Mouse (Mus musculus): ENCODE measurements around the gene Gpc4. TPM values are rescaled to one million over a fixed set of nuclear protein-coding genes. Genes with fewer than 3 reads are reported as not detected.
A peak's percentile ranks its signal among the peaks of the same experiment; 100 is the strongest.

Gene Gpc4
- 48.4 and 56.5 TPM in 2 replicates for total RNA-seq (2012; rRNA removed)

- Histone ChIP-seq H3K27ac (ENCODE audit: insufficient read depth, low read depth, low read length, poor library complexity, severe bottlenecking) (peak within 1 kb of the TSS; percentile 37; the same call in 1 of the 2 replicates), H3K9ac (ENCODE audit: insufficient read depth, low read depth, low read length, poor library complexity, severe bottlenecking) (peak within 1 kb of the TSS; percentile 81), H3K36me3 (ENCODE audit: control insufficient read depth, insufficient read depth, low read length, poor library complexity, severe bottlenecking) (no peaks in the 10 kb centered on the region; the same call in 1 of the 2 replicates), H3K4me3 (ENCODE audit: insufficient read depth in 1 of 2, low read depth in 1 of 2, low read length in 2 of 2, poor library complexity in 1 of 2, severe bottlenecking in 1 of 2) (peak within 1 kb of the TSS; percentile 70 to 72), H3K4me1 (ENCODE audit: control insufficient read depth in 2 of 2, insufficient read depth in 2 of 2, low read length in 2 of 2, poor library complexity in 1 of 2) (peaks cover 3 to 6% of the 10 kb centered on the region in 2 experiments; a peak in 2 of 4 replicates), H3K9me3 (ENCODE audit: control insufficient read depth, insufficient read depth, low read depth, low read length) (no peaks in the 10 kb centered on the region)
- TF ChIP-seq ZNF384 (IDR thresholded peaks at IDR 0.05; ENCODE audit: low read depth, low read length) (no peak), HCFC1 (IDR thresholded peaks at IDR 0.05; ENCODE audit: borderline replicate concordance, insufficient read depth, low read length) (no peak), ZC3H11A (IDR thresholded peaks at IDR 0.05; ENCODE audit: borderline replicate concordance, low read depth, low read length) (no peak), CHD2 (IDR thresholded peaks at IDR 0.05; ENCODE audit: low read depth, low read length) (no peak), MAFK (IDR thresholded peaks at IDR 0.05; ENCODE audit: insufficient read depth, low read depth, low read length) (no peak)
- in situ Hi-C loops (cut with MboI; ENCODE audit: low sequenced_read_pairs in 2 of 2, unreplicated experiment in 2 of 2): no loop called here
- DNase-seq (ENCODE audit: low read depth, low spot score): no peak
These were observed at the start of gene Gpc4 for GRCm38 (mm10) chrX:52164738-52165554. Gene Gpc4, minus strand, starts transcription at chrX:52165252.

GRCm38 (mm10) chrX:52212846-52213245 is 47.8 kb upstream of the Gpc4 start:
- TF ChIP-seq CHD2 (IDR thresholded peaks at IDR 0.05; ENCODE audit: low read depth, low read length) (no peak), HCFC1 (IDR thresholded peaks at IDR 0.05; ENCODE audit: borderline replicate concordance, insufficient read depth, low read length) (no peak), MAFK (IDR thresholded peaks at IDR 0.05; ENCODE audit: insufficient read depth, low read depth, low read length) (no peak), ZNF384 (IDR thresholded peaks at IDR 0.05; ENCODE audit: low read depth, low read length) (no peak), ZC3H11A (IDR thresholded peaks at IDR 0.05; ENCODE audit: borderline replicate concordance, low read depth, low read length) (no peak)
- Histone ChIP-seq H3K4me3 (ENCODE audit: insufficient read depth in 1 of 2, low read depth in 1 of 2, low read length in 2 of 2, poor library complexity in 1 of 2, severe bottlenecking in 1 of 2) (no peak overlapping the region), H3K27ac (ENCODE audit: insufficient read depth, low read depth, low read length, poor library complexity, severe bottlenecking) (no peak overlapping the region), H3K9ac (ENCODE audit: insufficient read depth, low read depth, low read length, poor library complexity, severe bottlenecking) (no peak overlapping the region), H3K36me3 (ENCODE audit: control insufficient read depth, insufficient read depth, low read length, poor library complexity, severe bottlenecking) (no peaks in the 10 kb centered on the region), H3K9me3 (ENCODE audit: control insufficient read depth, insufficient read depth, low read depth, low read length) (no peaks in the 10 kb centered on the region), H3K4me1 (ENCODE audit: control insufficient read depth in 2 of 2, insufficient read depth in 2 of 2, low read length in 2 of 2, poor library complexity in 1 of 2) (no peaks in the 10 kb centered on the region)
- no peak for DNase-seq (ENCODE audit: low read depth, low spot score)
- in situ Hi-C loops (cut with MboI; ENCODE audit: low sequenced_read_pairs in 2 of 2, unreplicated experiment in 2 of 2): no loop called here

DNA sequence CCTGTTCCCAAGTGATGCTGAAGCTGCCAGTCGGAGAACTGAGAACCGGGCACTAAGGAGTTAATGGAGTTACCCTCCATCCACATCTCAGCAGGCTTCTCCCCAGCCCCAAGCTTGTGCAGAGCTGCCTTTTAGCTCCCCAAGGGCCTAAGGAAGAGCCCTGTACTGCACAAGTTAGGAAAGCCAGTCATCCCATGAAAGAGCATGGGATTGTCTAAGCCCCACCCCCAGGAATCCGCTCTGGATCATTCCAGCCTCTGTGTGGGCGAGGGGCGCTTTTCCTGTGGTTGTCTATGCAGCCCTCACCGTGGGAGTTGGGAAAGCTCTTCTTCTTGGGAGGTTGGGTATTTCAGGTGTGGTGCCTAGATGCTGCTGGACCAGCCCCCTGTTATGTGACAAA is 34.8 kb upstream of the Gpc4 start:
- DNase-seq (ENCODE audit: low read depth, low spot score): peak; percentile 43
- H3K27ac ChIP-seq (ENCODE audit: insufficient read depth, low read depth, low read length, poor library complexity, severe bottlenecking): no peak overlapping the region
- H3K4me3 ChIP-seq (ENCODE audit: insufficient read depth in 1 of 2, low read depth in 1 of 2, low read length in 2 of 2, poor library complexity in 1 of 2, severe bottlenecking in 1 of 2): no peak overlapping the region
- in situ Hi-C loops (cut with MboI; ENCODE audit: low sequenced_read_pairs in 2 of 2, unreplicated experiment in 2 of 2): no loop called here
- TF ChIP-seq ZNF384 (IDR thresholded peaks at IDR 0.05; ENCODE audit: low read depth, low read length) (no peak), ZC3H11A (IDR thresholded peaks at IDR 0.05; ENCODE audit: borderline replicate concordance, low read depth, low read length) (no peak), MAFK (IDR thresholded peaks at IDR 0.05; ENCODE audit: insufficient read depth, low read depth, low read length) (no peak), HCFC1 (IDR thresholded peaks at IDR 0.05; ENCODE audit: borderline replicate concordance, insufficient read depth, low read length) (no peak)
- H3K4me1 ChIP-seq (ENCODE audit: control insufficient read depth in 2 of 2, insufficient read depth in 2 of 2, low read length in 2 of 2, poor library complexity in 1 of 2): no peaks in the 10 kb centered on the region
- H3K36me3 ChIP-seq (ENCODE audit: control insufficient read depth, insufficient read depth, low read length, poor library complexity, severe bottlenecking): no peaks in the 10 kb centered on the region
- no peaks in the 10 kb centered on the region for H3K9me3 ChIP-seq (ENCODE audit: control insufficient read depth, insufficient read depth, low read depth, low read length)
- no peak overlapping the region for H3K9ac ChIP-seq (ENCODE audit: insufficient read depth, low read depth, low read length, poor library complexity, severe bottlenecking)

- in situ Hi-C loops (cut with MboI; ENCODE audit: low sequenced_read_pairs in 2 of 2, unreplicated experiment in 2 of 2): no loop called here
- H3K4me1 ChIP-seq (ENCODE audit: control insufficient read depth in 2 of 2, insufficient read depth in 2 of 2, low read length in 2 of 2, poor library complexity in 1 of 2): peaks cover 0 to 12% of the 10 kb centered on the region in 2 experiments; a peak in 3 of 4 replicates
- H3K9me3 ChIP-seq (ENCODE audit: control insufficient read depth, insufficient read depth, low read depth, low read length): no peaks in the 10 kb centered on the region
- TF ChIP-seq ZNF384 (IDR thresholded peaks at IDR 0.05; ENCODE audit: low read depth, low read length) (no peak), MAFK (IDR thresholded peaks at IDR 0.05; ENCODE audit: insufficient read depth, low read depth, low read length) (no peak), ZC3H11A (IDR thresholded peaks at IDR 0.05; ENCODE audit: borderline replicate concordance, low read depth, low read length) (no peak), CHD2 (IDR thresholded peaks at IDR 0.05; ENCODE audit: low read depth, low read length) (no peak), HCFC1 (IDR thresholded peaks at IDR 0.05; ENCODE audit: borderline replicate concordance, insufficient read depth, low read length) (no peak)
- H3K27ac ChIP-seq (ENCODE audit: insufficient read depth, low read depth, low read length, poor library complexity, severe bottlenecking): no peak overlapping the region; the same call in 1 of the 2 replicates
- peak; percentile 46 for DNase-seq (ENCODE audit: low read depth, low spot score)
- H3K4me3 ChIP-seq (ENCODE audit: insufficient read depth in 1 of 2, low read depth in 1 of 2, low read length in 2 of 2, poor library complexity in 1 of 2, severe bottlenecking in 1 of 2): peak overlapping the region in 1 of 2 experiments; percentile 27; a peak in 1 of 4 replicates
- no peaks in the 10 kb centered on the region for H3K36me3 ChIP-seq (ENCODE audit: control insufficient read depth, insufficient read depth, low read length, poor library complexity, severe bottlenecking)
- no peak overlapping the region for H3K9ac ChIP-seq (ENCODE audit: insufficient read depth, low read depth, low read length, poor library complexity, severe bottlenecking)
These were observed 28.4 kb upstream of the Gpc4 start for GRCm38 (mm10) chrX:52193311-52193968.
